Mouse (Mus musculus) lung, embryonic 14.5 days (tissue): ENCODE results near the gene Gm9913. TPM values are rescaled to one million over a fixed set of nuclear protein-coding genes. Genes with fewer than 3 reads are reported as not detected.
A peak's percentile ranks its signal among the peaks of the same experiment; 100 is the strongest.

Experiments used
- ATAC-seq: fragments of 200-750 bp; cut with Nextera tagmentation; 2 replicates; pipeline ENCODE4 v1.8.0; 2017; ENCODE audit warnings: mild to moderate bottlenecking, moderate TSS enrichment, moderate library complexity; ENCODE audit not compliant: insufficient read depth
- DNase-seq: peaks from one replicate; pipeline ENCODE4 v3.0.0-alpha.2; 2015
- H3K27ac ChIP-seq: fragments of 300-500 bp; sonication (generic); 2 replicates; pipeline ENCODE4 v1.5.1; 2014; ENCODE audit warnings: low read depth, mild to moderate bottlenecking, moderate library complexity
- H3K27me3 ChIP-seq: fragments of 300-500 bp; sonication (generic); 2 replicates; pipeline ENCODE4 v1.6.1; 2014; ENCODE audit warnings: low read length, control low read depth; ENCODE audit not compliant: insufficient read depth
- H3K36me3 ChIP-seq: fragments of 300-500 bp; sonication (generic); 2 replicates; pipeline ENCODE4 v1.6.1; 2014; ENCODE audit warnings: control low read depth; ENCODE audit not compliant: insufficient read depth
- H3K4me1 ChIP-seq: fragments of 300-500 bp; sonication (generic); 2 replicates; pipeline ENCODE4 v1.6.1; 2014; ENCODE audit warnings: antibody characterized with exemption, control low read depth; ENCODE audit not compliant: insufficient read depth
- H3K4me2 ChIP-seq: fragments of 300-500 bp; sonication (generic); 2 replicates; pipeline ENCODE4 v1.6.1; 2014; ENCODE audit warnings: mild to moderate bottlenecking
- H3K4me3 ChIP-seq: fragments of 300-500 bp; sonication (generic); 2 replicates; pipeline ENCODE4 v1.5.1; 2014; ENCODE audit warnings: low read depth, low read length
- H3K9ac ChIP-seq: fragments of 300-500 bp; sonication (generic); 2 replicates; pipeline ENCODE4 v1.6.1; 2014
- H3K9me3 ChIP-seq: fragments of 300-500 bp; sonication (generic); 2 replicates; pipeline ENCODE4 v1.6.1; 2016; ENCODE audit warnings: low read depth, low read length, control low read depth
- CTCF ChIP-seq: IDR thresholded peaks from 2 replicates; pipeline ENCODE4 v1.5.1; 2016; ENCODE audit warnings: antibody characterized with exemption, low read depth
- WGBS: fragments of 180-500 bp; shearing (Covaris S2); extraction: QIAGEN DNeasy Blood & Tissue Kit; methylation state at CpG from one replicate; pipeline ENCODE4 v1.1.7; 2014; 5-methylcytosine and 5-hydroxymethylcytosine counted together
- polyA plus RNA-seq: library from polyadenylated mRNA; unstranded; fragments of >200 nt; fragmentation: Nextera tagmentation; extraction: Ambion mirVana; gene quantifications from 2 replicates; pipeline ENCODE4 v1.2.1, GENCODE M21; 2014

Gm9913 gene
- polyA plus RNA-seq, 1 experiment from 2014 or later: 0.68 TPM

GRCm38 (mm10) chr2:125516594-125516993 is 11.7 kb downstream of the Gm9913 start:
- no peak for TF ChIP-seq CTCF

DNA sequence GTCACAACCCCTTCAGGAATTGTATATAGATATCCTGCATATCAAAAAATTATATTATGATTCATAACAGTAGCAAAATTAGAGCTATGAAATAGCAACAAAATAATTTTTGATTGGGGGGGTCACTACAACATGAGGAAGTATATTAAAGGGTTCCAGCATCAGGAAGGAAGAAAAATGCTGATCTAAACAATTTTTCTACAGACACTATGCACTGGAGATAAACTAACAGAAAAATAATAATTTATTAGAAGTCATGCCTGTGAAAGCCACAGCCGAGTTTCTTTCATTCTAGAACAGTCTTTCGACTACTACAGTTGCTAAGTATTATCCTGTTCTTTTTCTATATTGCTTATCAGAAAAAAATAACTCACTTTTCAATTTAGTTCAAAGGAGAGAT is 20.6 kb downstream of the Gm9913 start:
- DNase-seq: no peak
- Histone ChIP-seq H3K27me3 (no peaks in the 10 kb centered on the region), H3K4me1 (no peaks in the 10 kb centered on the region), H3K9ac (no peak overlapping the region), H3K4me2 (no peak overlapping the region), H3K4me3 (no peak overlapping the region), H3K9me3 (no peaks in the 10 kb centered on the region), H3K36me3 (no peaks in the 10 kb centered on the region), H3K27ac (no peak overlapping the region)
- 63% methylated on average over 2 of the region's 2 CpGs for WGBS
- ATAC-seq: no peak
- TF ChIP-seq CTCF: no peak

More at GRCm38 (mm10) chr2:125516594-125516993, 11.7 kb downstream of the Gm9913 start:
- DNase-seq: peak; percentile 93
- Histone ChIP-seq H3K4me3 (no peak overlapping the region), H3K9ac (no peak overlapping the region), H3K36me3 (no peaks in the 10 kb centered on the region), H3K4me1 (no peaks in the 10 kb centered on the region), H3K27me3 (no peaks in the 10 kb centered on the region), H3K9me3 (no peaks in the 10 kb centered on the region), H3K27ac (peak overlapping the region; percentile 67), H3K4me2 (no peak overlapping the region)
- ATAC-seq: peak; percentile 98
- WGBS: 4% methylated on average over 4 of the region's 4 CpGs

- 79% methylated on average over 5 of the region's 5 CpGs for WGBS
- TF ChIP-seq CTCF: no peak
- no peak overlapping the region for H3K4me2 ChIP-seq
- H3K36me3 ChIP-seq: no peaks in the 10 kb centered on the region
- no peaks in the 10 kb centered on the region for H3K27me3 ChIP-seq
- no peak overlapping the region for H3K4me3 ChIP-seq
- H3K4me1 ChIP-seq: no peaks in the 10 kb centered on the region
- no peak overlapping the region for H3K27ac ChIP-seq
- ATAC-seq (no peak), DNase-seq (no peak)
- no peak overlapping the region for H3K9ac ChIP-seq
- no peaks in the 10 kb centered on the region for H3K9me3 ChIP-seq
Measured at GRCm38 (mm10) chr2:125526566-125526965, 21.7 kb downstream of the Gm9913 start.

- TF ChIP-seq CTCF: no peak
- DNase-seq: peak; percentile 35
- Histone ChIP-seq H3K9ac (no peak overlapping the region), H3K4me2 (no peak overlapping the region), H3K9me3 (no peaks in the 10 kb centered on the region), H3K4me1 (no peaks in the 10 kb centered on the region), H3K27ac (no peak overlapping the region), H3K27me3 (no peaks in the 10 kb centered on the region), H3K4me3 (no peak overlapping the region), H3K36me3 (no peaks in the 10 kb centered on the region)
- 61% methylated on average over 6 of the region's 6 CpGs for WGBS
- peak; percentile 47; the same call in 1 of the 2 replicates for ATAC-seq
Measured at GRCm38 (mm10) chr2:125530665-125531064, 25.8 kb downstream of the Gm9913 start.

GRCm38 (mm10) chr2:125539640-125540039 is 34.8 kb downstream of the Gm9913 start:
- H3K9me3 ChIP-seq: no peaks in the 10 kb centered on the region
- H3K36me3 ChIP-seq: no peaks in the 10 kb centered on the region
- no peak overlapping the region for H3K4me3 ChIP-seq
- H3K4me2 ChIP-seq: no peak overlapping the region
- no peak overlapping the region for H3K9ac ChIP-seq
- H3K4me1 ChIP-seq: no peaks in the 10 kb centered on the region
- DNase-seq: no peak
- H3K27me3 ChIP-seq: no peaks in the 10 kb centered on the region
- H3K27ac ChIP-seq: no peak overlapping the region
- TF ChIP-seq CTCF: no peak
- ATAC-seq: no peak
- WGBS: 83% methylated on average over 3 of the region's 3 CpGs

DNA sequence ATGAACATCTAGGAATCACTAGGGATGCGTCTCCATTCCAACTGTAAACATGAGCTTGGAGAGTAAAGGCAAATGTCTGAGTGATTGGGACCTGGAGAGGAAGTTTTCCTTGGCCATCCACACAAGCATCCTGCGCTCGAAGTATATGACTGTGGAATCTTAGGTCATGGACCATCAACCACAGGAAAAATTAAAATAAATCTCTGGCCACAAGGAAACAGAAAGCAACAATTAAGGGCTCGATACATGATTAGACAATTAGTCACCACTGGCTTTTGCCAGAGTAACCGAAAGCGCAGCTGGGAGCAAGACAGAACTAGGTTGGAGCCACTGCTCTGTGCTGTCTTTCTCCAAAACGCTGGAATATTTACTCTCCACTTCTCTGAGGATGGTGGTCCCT is 35.7 kb downstream of the Gm9913 start:
- H3K27ac ChIP-seq: no peak overlapping the region
- no peaks in the 10 kb centered on the region for H3K9me3 ChIP-seq
- H3K4me3 ChIP-seq: no peak overlapping the region
- no peaks in the 10 kb centered on the region for H3K27me3 ChIP-seq
- no peaks in the 10 kb centered on the region for H3K4me1 ChIP-seq
- H3K4me2 ChIP-seq: no peak overlapping the region
- 73% methylated on average over 7 of the region's 7 CpGs for WGBS
- no peak for DNase-seq
- H3K9ac ChIP-seq: no peak overlapping the region
- no peak for TF ChIP-seq CTCF
- ATAC-seq: no peak
- no peaks in the 10 kb centered on the region for H3K36me3 ChIP-seq

GRCm38 (mm10) chr2:125541451-125541850 is 36.6 kb downstream of the Gm9913 start:
- Histone ChIP-seq H3K9ac (no peak overlapping the region), H3K9me3 (no peaks in the 10 kb centered on the region), H3K4me2 (no peak overlapping the region), H3K27me3 (no peaks in the 10 kb centered on the region), H3K36me3 (no peaks in the 10 kb centered on the region), H3K4me1 (no peaks in the 10 kb centered on the region), H3K4me3 (no peak overlapping the region), H3K27ac (no peak overlapping the region)
- 58% methylated on average over 7 of the region's 7 CpGs for WGBS
- DNase-seq: no peak
- TF ChIP-seq CTCF: no peak
- no peak for ATAC-seq

DNA sequence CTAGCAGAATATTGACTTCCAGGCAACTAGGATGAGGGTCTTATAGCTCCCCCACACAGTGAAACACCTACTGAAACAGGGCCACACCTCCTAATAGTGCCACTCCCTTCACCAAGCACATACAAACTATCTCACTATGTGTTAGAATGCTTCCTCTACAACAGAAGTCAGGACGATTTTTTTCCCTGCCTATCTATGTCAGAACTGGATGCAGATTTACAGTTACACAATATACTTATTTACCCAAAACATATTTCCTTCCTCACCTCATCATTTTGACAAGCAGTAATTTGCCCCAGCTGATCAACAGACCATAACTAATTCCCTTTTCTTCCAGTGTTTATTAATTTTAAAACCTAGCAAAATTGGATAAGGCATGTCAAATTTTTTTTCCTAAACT is 38.8 kb downstream of the Gm9913 start:
- H3K27ac ChIP-seq: no peak overlapping the region
- no peaks in the 10 kb centered on the region for H3K27me3 ChIP-seq
- no peak overlapping the region for H3K4me3 ChIP-seq
- H3K9ac ChIP-seq: no peak overlapping the region
- H3K4me2 ChIP-seq: no peak overlapping the region
- no peaks in the 10 kb centered on the region for H3K36me3 ChIP-seq
- WGBS: 49% methylated on average over 1 of the region's 1 CpGs
- TF ChIP-seq CTCF: no peak
- H3K9me3 ChIP-seq: no peaks in the 10 kb centered on the region
- H3K4me1 ChIP-seq: no peaks in the 10 kb centered on the region
- DNase-seq (peak; percentile 51), ATAC-seq (no peak)
